Mouse (Mus musculus): Measurements from ENCODE around the gene Hmcn1. TPM values are rescaled to one million over a fixed set of nuclear protein-coding genes. Genes with fewer than 3 reads are reported as not detected.

The Hmcn1 gene
- polyA plus RNA-seq, 1 experiment from 2014 or later = 13.5 TPM

GRCm38 (mm10) chr1:150829851-150830250 lies 163.4 kb downstream of the Hmcn1 start:
- 71% methylated on average over 7 of the region's 7 CpGs for WGBS
- ATAC-seq (ENCODE audit: low FRiP score) (no peak), DNase-seq (ENCODE audit: low spot score) (no peak)
- H3K27me3 ChIP-seq (ENCODE audit: control insufficient read depth, insufficient read depth, low read length) = no peaks in the 10 kb centered on the region
- no peak overlapping the region for H3K4me2 ChIP-seq (replicated peaks; ENCODE audit: low read depth, low read length)
- no peak overlapping the region for H3K4me3 ChIP-seq (ENCODE audit: low read depth, low read length)
- no peak overlapping the region for H3K9ac ChIP-seq (ENCODE audit: low read depth, low read length)
- no peak overlapping the region for H3K27ac ChIP-seq (ENCODE audit: low read depth, low read length)
- H3K4me1 ChIP-seq (replicated peaks; ENCODE audit: control insufficient read depth, insufficient read depth, low read length) = no peaks in the 10 kb centered on the region
- H3K9me3 ChIP-seq (ENCODE audit: control insufficient read depth, low read length) = no peaks in the 10 kb centered on the region
- H3K36me3 ChIP-seq (ENCODE audit: control insufficient read depth, insufficient read depth, low read length) = no peaks in the 10 kb centered on the region

GRCm38 (mm10) chr1:150827169-150827568 lies 166.1 kb downstream of the Hmcn1 start:
- 76% methylated on average over 5 of the region's 5 CpGs for WGBS
- no peaks in the 10 kb centered on the region for H3K9me3 ChIP-seq (ENCODE audit: control insufficient read depth, low read length)
- ATAC-seq (ENCODE audit: low FRiP score) (no peak), DNase-seq (ENCODE audit: low spot score) (no peak)
- H3K27me3 ChIP-seq (ENCODE audit: control insufficient read depth, insufficient read depth, low read length) = no peaks in the 10 kb centered on the region
- H3K9ac ChIP-seq (ENCODE audit: low read depth, low read length) = no peak overlapping the region
- H3K4me2 ChIP-seq (replicated peaks; ENCODE audit: low read depth, low read length) = no peak overlapping the region
- no peaks in the 10 kb centered on the region for H3K4me1 ChIP-seq (replicated peaks; ENCODE audit: control insufficient read depth, insufficient read depth, low read length)
- H3K4me3 ChIP-seq (ENCODE audit: low read depth, low read length) = no peak overlapping the region
- H3K36me3 ChIP-seq (ENCODE audit: control insufficient read depth, insufficient read depth, low read length) = no peaks in the 10 kb centered on the region
- no peak overlapping the region for H3K27ac ChIP-seq (ENCODE audit: low read depth, low read length)

- Histone ChIP-seq H3K9me3 (ENCODE audit: control insufficient read depth, low read length) (no peaks in the 10 kb centered on the region), H3K27ac (ENCODE audit: low read depth, low read length) (no peak overlapping the region), H3K4me2 (replicated peaks; ENCODE audit: low read depth, low read length) (no peak overlapping the region), H3K4me1 (replicated peaks; ENCODE audit: control insufficient read depth, insufficient read depth, low read length) (no peaks in the 10 kb centered on the region), H3K9ac (ENCODE audit: low read depth, low read length) (no peak overlapping the region), H3K4me3 (ENCODE audit: low read depth, low read length) (no peak overlapping the region), H3K36me3 (ENCODE audit: control insufficient read depth, insufficient read depth, low read length) (no peaks in the 10 kb centered on the region), H3K27me3 (ENCODE audit: control insufficient read depth, insufficient read depth, low read length) (no peaks in the 10 kb centered on the region)
- WGBS = 67% methylated on average over 5 of the region's 5 CpGs
- DNase-seq (ENCODE audit: low spot score) = peak; percentile 21
- ATAC-seq (ENCODE audit: low FRiP score) = no peak
These were observed 168.8 kb downstream of the Hmcn1 start for GRCm38 (mm10) chr1:150824334-150825005.

DNA sequence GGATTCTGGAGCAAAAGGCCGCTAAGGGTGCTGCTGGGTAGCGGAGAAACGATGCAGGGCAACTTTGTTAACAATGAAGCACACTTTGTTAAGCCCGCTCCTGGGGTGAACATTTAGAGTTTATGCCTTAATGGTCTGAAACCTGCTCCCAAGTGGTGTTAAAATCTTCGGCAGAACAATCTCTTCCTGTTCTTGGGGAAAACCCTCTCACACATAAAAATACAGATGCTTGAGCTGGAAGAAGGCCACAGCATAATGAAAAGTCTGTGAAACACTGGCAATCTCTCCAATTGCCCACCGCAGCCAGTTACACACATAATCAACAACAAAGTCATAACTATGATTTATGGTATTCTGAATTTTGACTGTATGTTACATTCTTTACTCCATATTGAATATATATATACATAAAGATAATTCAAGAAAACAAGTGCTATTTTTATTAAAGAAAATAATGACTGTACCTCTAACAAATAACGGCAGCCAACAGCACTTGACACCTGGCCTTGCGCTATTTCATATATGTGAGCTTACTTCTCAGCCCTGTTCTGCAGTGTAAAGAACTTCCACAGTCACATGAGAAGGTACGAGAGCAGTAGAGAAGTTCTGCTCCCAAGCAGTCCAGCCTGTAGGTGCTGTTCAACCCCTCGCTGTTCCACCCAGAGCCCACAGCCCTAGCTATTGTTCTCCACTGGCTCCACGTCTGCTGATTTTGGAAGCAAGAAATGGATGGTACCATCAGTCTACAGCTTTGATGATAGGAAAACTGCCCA lies 177.0 kb downstream of the Hmcn1 start:
- no peak for ATAC-seq (ENCODE audit: low FRiP score)
- no peaks in the 10 kb centered on the region for H3K36me3 ChIP-seq (ENCODE audit: control insufficient read depth, insufficient read depth, low read length)
- no peak for DNase-seq (ENCODE audit: low spot score)
- H3K27ac ChIP-seq (ENCODE audit: low read depth, low read length) = no peak overlapping the region
- H3K9me3 ChIP-seq (ENCODE audit: control insufficient read depth, low read length) = no peaks in the 10 kb centered on the region
- H3K4me3 ChIP-seq (ENCODE audit: low read depth, low read length) = no peak overlapping the region
- H3K4me2 ChIP-seq (replicated peaks; ENCODE audit: low read depth, low read length) = no peak overlapping the region
- no peaks in the 10 kb centered on the region for H3K4me1 ChIP-seq (replicated peaks; ENCODE audit: control insufficient read depth, insufficient read depth, low read length)
- no peaks in the 10 kb centered on the region for H3K27me3 ChIP-seq (ENCODE audit: control insufficient read depth, insufficient read depth, low read length)
- H3K9ac ChIP-seq (ENCODE audit: low read depth, low read length) = no peak overlapping the region
- 89% methylated on average over 11 of the region's 11 CpGs for WGBS

DNA sequence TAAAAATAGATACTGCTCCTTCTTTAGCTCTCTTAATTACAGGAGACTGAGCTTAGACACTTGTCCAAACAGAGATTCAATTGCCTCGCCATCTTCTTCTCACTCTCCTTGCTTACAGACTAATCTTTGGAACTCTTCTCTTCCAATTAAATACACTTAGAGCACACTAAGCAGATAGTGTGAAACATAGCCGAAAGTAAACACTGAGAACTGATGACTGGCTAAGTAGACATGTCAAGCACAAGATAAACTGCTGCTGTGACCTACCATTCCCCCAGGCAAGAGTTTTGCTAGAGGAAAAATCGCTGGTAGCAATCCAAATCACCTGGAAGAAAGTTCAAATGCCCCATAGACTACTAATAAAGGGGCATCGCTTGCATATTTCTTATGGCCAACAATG lies 178.3 kb downstream of the Hmcn1 start:
- Histone ChIP-seq H3K36me3 (ENCODE audit: control insufficient read depth, insufficient read depth, low read length) (no peaks in the 10 kb centered on the region), H3K4me2 (replicated peaks; ENCODE audit: low read depth, low read length) (no peak overlapping the region)
- WGBS = 80% methylated on average over 4 of the region's 4 CpGs

DNA sequence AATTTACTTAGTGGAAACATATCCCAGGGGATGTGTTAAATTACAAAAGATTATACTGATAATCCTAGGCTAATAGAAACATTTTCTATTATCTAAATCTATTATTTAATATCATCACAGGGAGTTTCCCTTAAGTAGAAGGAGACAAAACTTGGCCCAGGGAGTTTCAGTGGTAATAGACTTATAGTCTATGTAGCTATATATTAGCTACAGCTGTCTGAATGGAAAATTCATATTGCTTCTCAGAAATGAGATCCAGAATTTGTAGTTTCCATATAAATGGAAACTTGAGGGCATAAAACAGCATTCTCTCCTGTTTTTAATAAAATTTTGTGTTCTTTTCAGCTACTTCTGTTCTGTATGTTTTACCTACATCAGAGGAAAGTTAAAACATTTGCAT lies 179.9 kb downstream of the Hmcn1 start:
- H3K4me1 ChIP-seq (replicated peaks; ENCODE audit: control insufficient read depth, insufficient read depth, low read length) = no peaks in the 10 kb centered on the region
- no peak overlapping the region for H3K4me3 ChIP-seq (ENCODE audit: low read depth, low read length)
- no peak for ATAC-seq (ENCODE audit: low FRiP score)
- H3K9me3 ChIP-seq (ENCODE audit: control insufficient read depth, low read length) = no peaks in the 10 kb centered on the region
- no peak overlapping the region for H3K27ac ChIP-seq (ENCODE audit: low read depth, low read length)
- no peaks in the 10 kb centered on the region for H3K27me3 ChIP-seq (ENCODE audit: control insufficient read depth, insufficient read depth, low read length)
- H3K4me2 ChIP-seq (replicated peaks; ENCODE audit: low read depth, low read length) = no peak overlapping the region
- H3K36me3 ChIP-seq (ENCODE audit: control insufficient read depth, insufficient read depth, low read length) = no peaks in the 10 kb centered on the region
- H3K9ac ChIP-seq (ENCODE audit: low read depth, low read length) = no peak overlapping the region
- DNase-seq (ENCODE audit: low spot score) = no peak

More for the DNA sequence above, 178.3 kb downstream of the Hmcn1 start:
- Histone ChIP-seq H3K9ac (ENCODE audit: low read depth, low read length) (no peak overlapping the region), H3K27me3 (ENCODE audit: control insufficient read depth, insufficient read depth, low read length) (no peaks in the 10 kb centered on the region), H3K9me3 (ENCODE audit: control insufficient read depth, low read length) (no peaks in the 10 kb centered on the region), H3K4me3 (ENCODE audit: low read depth, low read length) (no peak overlapping the region), H3K4me1 (replicated peaks; ENCODE audit: control insufficient read depth, insufficient read depth, low read length) (no peaks in the 10 kb centered on the region), H3K27ac (ENCODE audit: low read depth, low read length) (no peak overlapping the region)
- DNase-seq (ENCODE audit: low spot score) = no peak
- ATAC-seq (ENCODE audit: low FRiP score) = no peak

DNA sequence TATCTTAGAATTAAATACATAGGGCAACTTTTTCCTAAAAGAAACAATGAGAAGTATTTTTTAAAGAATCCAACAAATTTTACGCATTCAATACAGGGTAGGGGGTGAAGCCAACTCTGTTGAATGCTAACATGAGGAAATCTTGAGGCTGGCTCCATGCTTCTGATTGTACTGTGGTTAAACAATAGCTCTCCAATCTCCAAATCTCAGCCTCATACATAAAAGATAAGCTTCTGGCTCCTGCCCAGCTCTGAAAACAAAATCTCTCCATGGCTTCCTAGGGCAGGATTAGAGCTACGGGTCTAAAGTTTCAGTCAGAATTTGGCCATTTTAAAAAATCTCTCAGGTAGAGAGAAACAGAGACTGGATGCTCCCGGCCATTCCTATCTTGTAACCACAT lies 186.4 kb downstream of the Hmcn1 start:
- no peak overlapping the region for H3K4me2 ChIP-seq (replicated peaks; ENCODE audit: low read depth, low read length)
- no peaks in the 10 kb centered on the region for H3K36me3 ChIP-seq (ENCODE audit: control insufficient read depth, insufficient read depth, low read length)
- H3K9me3 ChIP-seq (ENCODE audit: control insufficient read depth, low read length) = no peaks in the 10 kb centered on the region
- no peak overlapping the region for H3K27ac ChIP-seq (ENCODE audit: low read depth, low read length)
- no peaks in the 10 kb centered on the region for H3K27me3 ChIP-seq (ENCODE audit: control insufficient read depth, insufficient read depth, low read length)
- H3K4me3 ChIP-seq (ENCODE audit: low read depth, low read length) = no peak overlapping the region
- H3K9ac ChIP-seq (ENCODE audit: low read depth, low read length) = no peak overlapping the region
- no peak for ATAC-seq (ENCODE audit: low FRiP score)
- DNase-seq (ENCODE audit: low spot score) = no peak
- WGBS = 77% methylated on average over 3 of the region's 3 CpGs
- H3K4me1 ChIP-seq (replicated peaks; ENCODE audit: control insufficient read depth, insufficient read depth, low read length) = no peaks in the 10 kb centered on the region

- Histone ChIP-seq H3K4me2 (replicated peaks; ENCODE audit: low read depth, low read length) (no peak overlapping the region), H3K27ac (ENCODE audit: low read depth, low read length) (no peak overlapping the region), H3K27me3 (ENCODE audit: control insufficient read depth, insufficient read depth, low read length) (no peaks in the 10 kb centered on the region), H3K9me3 (ENCODE audit: control insufficient read depth, low read length) (no peaks in the 10 kb centered on the region), H3K9ac (ENCODE audit: low read depth, low read length) (no peak overlapping the region), H3K4me3 (ENCODE audit: low read depth, low read length) (no peak overlapping the region), H3K4me1 (replicated peaks; ENCODE audit: control insufficient read depth, insufficient read depth, low read length) (no peaks in the 10 kb centered on the region), H3K36me3 (ENCODE audit: control insufficient read depth, insufficient read depth, low read length) (no peaks in the 10 kb centered on the region)
- WGBS = 92% methylated on average over 2 of the region's 2 CpGs
- ATAC-seq (ENCODE audit: low FRiP score) (no peak), DNase-seq (ENCODE audit: low spot score) (no peak)
These were observed 187.8 kb downstream of the Hmcn1 start for GRCm38 (mm10) chr1:150805466-150805865.
